Comparison of ENCODE assay signal across 20 mouse cellular contexts in the genomic region with DNA sequence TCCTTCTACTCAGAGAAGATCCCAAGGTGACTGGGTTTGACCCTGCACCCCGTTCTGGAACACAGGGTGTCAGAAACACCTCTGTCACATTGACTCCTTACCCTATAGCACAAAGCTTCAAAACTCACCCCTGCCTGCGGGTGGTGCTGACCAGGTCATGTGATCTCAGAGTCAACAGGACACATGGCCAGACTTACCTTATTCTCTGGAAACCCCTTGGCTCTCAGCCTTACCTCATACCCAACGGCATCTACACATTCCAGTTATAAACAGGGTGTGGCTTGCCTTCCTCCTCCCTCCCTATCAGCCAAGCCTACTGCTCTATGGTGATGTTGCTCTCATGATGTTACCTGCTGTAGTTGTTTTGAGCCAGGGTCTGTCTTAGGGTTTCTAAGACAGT.
A peak's percentile ranks its signal among the peaks of the same experiment; 100 is the strongest.
DNase-seq lines count a peak whose midpoint lies in the region; ATAC-seq and TF ChIP-seq lines count a peak whose summit lies in the region.
"Had no signal": no experiment of that assay in that cellular context is flagged by ENCODE, and none has a peak within 500 bp of the region (broad histone marks: within the 10 kb centered on the region; RNA-seq: fewer than 3 reads in every experiment).

No protein-coding gene starts in this region.

- H3K9me3 ChIP-seq in forebrain, embryonic 10.5 days = no peaks in the 10 kb centered on the region
- no peaks in the 10 kb centered on the region for H3K9me3 ChIP-seq in forebrain, embryonic 16.5 days (ENCODE audit: control insufficient read depth, low read length)
- H3K9me3 ChIP-seq in lung, postnatal 0 days (ENCODE audit: low read length) = no peaks in the 10 kb centered on the region
- H3K9me3 ChIP-seq in forebrain, embryonic 15.5 days = no peaks in the 10 kb centered on the region
- H3K9me3 ChIP-seq in midbrain, embryonic 15.5 days = no peaks in the 10 kb centered on the region
- H3K9me3 ChIP-seq: heart, embryonic 12.5 days had no signal

- no peak overlapping the region for H3K4me3 ChIP-seq in forebrain, embryonic 10.5 days
- H3K4me3 ChIP-seq in forebrain, embryonic 16.5 days (replicated peaks; ENCODE audit: low read length) = no peak overlapping the region
- no peak overlapping the region for H3K4me3 ChIP-seq in lung, postnatal 0 days (ENCODE audit: low read depth, low read length)
- H3K4me3 ChIP-seq in lung, adult 2 months (replicated peaks; ENCODE audit: extremely low read depth, low read depth, low read length) = no peak overlapping the region
- H3K4me3 ChIP-seq in forebrain, embryonic 15.5 days = no peak overlapping the region
- H3K4me3 ChIP-seq in midbrain, embryonic 15.5 days = no peak overlapping the region
- H3K4me3 ChIP-seq: heart, embryonic 12.5 days had no signal

- TF ChIP-seq EP300 in lung, postnatal 0 days (IDR thresholded peaks at IDR 0.05) = no peak

- H3K36me3 ChIP-seq in forebrain, embryonic 10.5 days (replicated peaks) = no peaks in the 10 kb centered on the region
- H3K36me3 ChIP-seq in forebrain, embryonic 16.5 days (ENCODE audit: control insufficient read depth, insufficient read depth) = no peaks in the 10 kb centered on the region
- H3K36me3 ChIP-seq in lung, postnatal 0 days (ENCODE audit: insufficient read depth, low read length) = no peaks in the 10 kb centered on the region
- H3K36me3 ChIP-seq in forebrain, embryonic 15.5 days = no peaks in the 10 kb centered on the region
- H3K36me3 ChIP-seq in midbrain, embryonic 15.5 days (replicated peaks) = no peaks in the 10 kb centered on the region
- H3K36me3 ChIP-seq: heart, embryonic 12.5 days had no signal

- TF ChIP-seq CTCF in lung, postnatal 0 days (IDR thresholded peaks at IDR 0.05) = no peak
- TF ChIP-seq CTCF in lung, adult 2 months (IDR thresholded peaks at IDR 0.05; ENCODE audit: insufficient read depth, low read length) = no peak

- TF ChIP-seq POLR2A in lung, adult 2 months (IDR thresholded peaks at IDR 0.05; ENCODE audit: borderline replicate concordance, extremely low read depth, low read depth, low read length) = no peak

- peak overlapping the region; percentile 83 for H3K27ac ChIP-seq in forebrain, embryonic 10.5 days
- H3K27ac ChIP-seq in forebrain, embryonic 16.5 days (ENCODE audit: low read length) = no peak overlapping the region
- H3K27ac ChIP-seq in lung, postnatal 0 days (ENCODE audit: low read length) = no peak overlapping the region
- H3K27ac ChIP-seq in forebrain, embryonic 15.5 days (replicated peaks) = peak overlapping the region; percentile 94
- peak overlapping the region; percentile 79; the same call in 1 of the 2 replicates for H3K27ac ChIP-seq in midbrain, embryonic 15.5 days
- H3K27ac ChIP-seq: liver, embryonic 14.5 days; macrophage had no signal

- no peak for DNase-seq in forebrain, embryonic 10.5 days (ENCODE audit: extremely low spot score, low spot score)
- peak; percentile 61 for DNase-seq in lung, postnatal 0 days (ENCODE audit: low spot score)
- DNase-seq in lung, adult 2 months = no peak
- no peak for DNase-seq in ovary, adult 18-20 months (ENCODE audit: low spot score)
- DNase-seq in cerebellum, adult 11 months = no peak
- DNase-seq: adrenal gland, postnatal 36 days; cerebellum, postnatal 10 days; embryo, embryonic 11 days; gastrocnemius, postnatal 36 days; heart, postnatal 36 days; kidney, adult 2 months; layer of hippocampus, postnatal 36 days; right cerebral cortex, postnatal 14 days; thymus, postnatal 14 days had no signal

- no peak for ATAC-seq in forebrain, embryonic 16.5 days
- peak; percentile 31 for ATAC-seq in lung, postnatal 0 days
- no peak for ATAC-seq in forebrain, embryonic 15.5 days (replicated peaks)
- ATAC-seq in midbrain, embryonic 15.5 days (replicated peaks) = no peak

- H3K4me1 ChIP-seq in forebrain, embryonic 10.5 days = peaks cover 48% of the 10 kb centered on the region
- H3K4me1 ChIP-seq in forebrain, embryonic 16.5 days (replicated peaks; ENCODE audit: control insufficient read depth, insufficient read depth, low read length) = peaks cover 16% of the 10 kb centered on the region
- H3K4me1 ChIP-seq in lung, postnatal 0 days (ENCODE audit: insufficient read depth, low read depth, low read length) = no peaks in the 10 kb centered on the region; the same call in 1 of the 2 replicates
- peaks cover 5% of the 10 kb centered on the region for H3K4me1 ChIP-seq in lung, adult 2 months (ENCODE audit: control insufficient read depth, insufficient read depth, low read length)
- H3K4me1 ChIP-seq in forebrain, embryonic 15.5 days = peaks cover 26% of the 10 kb centered on the region
- peaks cover 17% of the 10 kb centered on the region for H3K4me1 ChIP-seq in midbrain, embryonic 15.5 days

- 76% methylated on average over 3 of the region's 3 CpGs for WGBS in forebrain, embryonic 10.5 days
- WGBS in forebrain, embryonic 16.5 days = 86% methylated on average over 3 of the region's 3 CpGs
- WGBS in lung, postnatal 0 days = 32% methylated on average over 3 of the region's 3 CpGs
- 37% methylated on average over 3 of the region's 3 CpGs for WGBS in lung, adult 2 months
- 66% methylated on average over 3 of the region's 3 CpGs for WGBS in forebrain, embryonic 15.5 days
- WGBS in midbrain, embryonic 15.5 days = 87% methylated on average over 3 of the region's 3 CpGs

- H3K27me3 ChIP-seq in forebrain, embryonic 10.5 days (ENCODE audit: poor library complexity, severe bottlenecking) = no peaks in the 10 kb centered on the region
- H3K27me3 ChIP-seq in forebrain, embryonic 16.5 days (replicated peaks; ENCODE audit: control insufficient read depth, insufficient read depth, low read length) = no peaks in the 10 kb centered on the region
- H3K27me3 ChIP-seq in lung, postnatal 0 days (replicated peaks; ENCODE audit: insufficient read depth, low read length) = no peaks in the 10 kb centered on the region
- H3K27me3 ChIP-seq in forebrain, embryonic 15.5 days = no peaks in the 10 kb centered on the region
- no peaks in the 10 kb centered on the region for H3K27me3 ChIP-seq in midbrain, embryonic 15.5 days (replicated peaks)
- H3K27me3 ChIP-seq: heart, embryonic 12.5 days had no signal

- no peak overlapping the region for H3K4me2 ChIP-seq in forebrain, embryonic 16.5 days (ENCODE audit: low read length)
- H3K4me2 ChIP-seq in lung, postnatal 0 days (replicated peaks; ENCODE audit: low read depth, low read length) = no peak overlapping the region
- H3K4me2 ChIP-seq in forebrain, embryonic 15.5 days (replicated peaks) = no peak overlapping the region
- no peak overlapping the region for H3K4me2 ChIP-seq in midbrain, embryonic 15.5 days
- H3K4me2 ChIP-seq: heart, embryonic 12.5 days had no signal

- no peak overlapping the region for H3K9ac ChIP-seq in forebrain, embryonic 16.5 days (replicated peaks; ENCODE audit: low read depth, low read length)
- no peak overlapping the region for H3K9ac ChIP-seq in lung, postnatal 0 days (replicated peaks; ENCODE audit: low read depth)
- H3K9ac ChIP-seq in forebrain, embryonic 15.5 days (replicated peaks) = 0 out of 2 replicates have a peak overlapping the region, but pooled peaks have one; percentile 4
- H3K9ac ChIP-seq in midbrain, embryonic 15.5 days = no peak overlapping the region
- H3K9ac ChIP-seq: heart, embryonic 12.5 days; liver, embryonic 14.5 days had no signal

Comparison
In these comparisons a context has a peak if more than half of its experiments do, and no peak if none do; other contexts are left out.
1. H3K27ac ChIP-seq: peak in forebrain, embryonic 10.5 days (single experiment), forebrain, embryonic 15.5 days (single experiment) and midbrain, embryonic 15.5 days (single experiment); none in forebrain, embryonic 16.5 days (single experiment) and lung, postnatal 0 days (single experiment).